Mouse (Mus musculus): Measurements from ENCODE around the gene Specc1l. TPM values are rescaled to one million over a fixed set of nuclear protein-coding genes. Genes with fewer than 3 reads are reported as not detected.
A peak's percentile ranks its signal among the peaks of the same experiment; 100 is the strongest.

Gene Specc1l
- polyA plus RNA-seq, 1 experiment from 2014 or later, result 13.3 TPM

DNA sequence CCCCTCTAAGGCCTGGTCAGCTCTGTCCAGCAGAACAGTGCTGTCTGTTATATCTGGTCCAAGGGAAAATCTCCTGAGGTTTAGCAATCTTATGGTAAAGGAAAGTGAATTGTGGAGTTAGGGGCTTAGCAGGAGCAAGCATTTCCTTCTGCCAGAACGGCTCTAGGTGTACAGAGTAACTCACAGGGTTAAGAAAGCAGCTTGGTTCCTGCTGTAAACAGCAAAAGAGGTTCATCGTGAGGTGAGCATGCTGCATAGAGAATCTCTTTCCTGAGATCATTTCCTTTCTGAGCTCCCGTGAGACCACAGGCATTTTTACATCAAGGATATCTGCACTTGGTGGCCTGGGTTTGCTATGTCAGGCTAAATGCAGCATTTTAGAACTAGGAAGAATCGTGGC is 83.1 kb downstream of the Specc1l start:
- DNase-seq (ENCODE audit: low spot score) (no peak), ATAC-seq (replicated peaks; ENCODE audit: low FRiP score) (no peak)
- no peaks in the 10 kb centered on the region for H3K4me1 ChIP-seq (replicated peaks; ENCODE audit: control insufficient read depth, insufficient read depth, low read length)
- 65% methylated on average over 4 of the region's 4 CpGs for WGBS
- no peak overlapping the region for H3K4me3 ChIP-seq (ENCODE audit: low read depth, low read length)
- H3K9me3 ChIP-seq (ENCODE audit: control insufficient read depth, low read length), result no peaks in the 10 kb centered on the region
- H3K36me3 ChIP-seq (ENCODE audit: control insufficient read depth, insufficient read depth, low read length), result no peaks in the 10 kb centered on the region
- no peak overlapping the region for H3K4me2 ChIP-seq
- no peaks in the 10 kb centered on the region for H3K27me3 ChIP-seq (replicated peaks; ENCODE audit: control insufficient read depth, insufficient read depth, low read length)
- H3K27ac ChIP-seq (ENCODE audit: low read depth, low read length), result no peak overlapping the region
- no peak overlapping the region for H3K9ac ChIP-seq (ENCODE audit: low read depth, low read length)

DNA sequence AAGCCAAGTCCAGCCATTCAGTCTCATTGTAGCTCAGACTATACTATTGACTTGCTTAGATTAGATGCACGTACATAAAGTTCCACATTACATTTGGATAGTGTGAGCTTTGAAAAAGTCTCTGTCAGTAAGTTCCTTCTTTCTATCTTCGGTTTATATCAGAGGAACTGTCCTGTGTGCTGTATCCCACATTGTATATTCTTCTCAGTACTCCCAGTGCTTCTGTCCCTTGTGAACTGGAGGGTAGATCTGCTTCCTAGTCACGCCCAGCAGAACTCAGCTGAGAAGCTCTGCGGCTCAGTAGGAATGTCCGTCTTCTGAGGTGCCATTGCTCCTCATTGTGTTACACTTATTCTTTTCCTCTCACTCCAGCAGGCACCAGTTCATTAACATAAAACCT is 86.7 kb downstream of the Specc1l start:
- 83% methylated on average over 5 of the region's 5 CpGs for WGBS
- H3K4me1 ChIP-seq (replicated peaks; ENCODE audit: control insufficient read depth, insufficient read depth, low read length), result peaks cover 23% of the 10 kb centered on the region
- H3K4me3 ChIP-seq (ENCODE audit: low read depth, low read length), result no peak overlapping the region
- DNase-seq (ENCODE audit: low spot score) (no peak), ATAC-seq (replicated peaks; ENCODE audit: low FRiP score) (no peak)
- H3K27me3 ChIP-seq (replicated peaks; ENCODE audit: control insufficient read depth, insufficient read depth, low read length), result no peaks in the 10 kb centered on the region
- no peak overlapping the region for H3K4me2 ChIP-seq
- no peak overlapping the region for H3K9ac ChIP-seq (ENCODE audit: low read depth, low read length)
- H3K27ac ChIP-seq (ENCODE audit: low read depth, low read length), result no peak overlapping the region
- H3K9me3 ChIP-seq (ENCODE audit: control insufficient read depth, low read length), result no peaks in the 10 kb centered on the region
- no peaks in the 10 kb centered on the region for H3K36me3 ChIP-seq (ENCODE audit: control insufficient read depth, insufficient read depth, low read length)

DNA sequence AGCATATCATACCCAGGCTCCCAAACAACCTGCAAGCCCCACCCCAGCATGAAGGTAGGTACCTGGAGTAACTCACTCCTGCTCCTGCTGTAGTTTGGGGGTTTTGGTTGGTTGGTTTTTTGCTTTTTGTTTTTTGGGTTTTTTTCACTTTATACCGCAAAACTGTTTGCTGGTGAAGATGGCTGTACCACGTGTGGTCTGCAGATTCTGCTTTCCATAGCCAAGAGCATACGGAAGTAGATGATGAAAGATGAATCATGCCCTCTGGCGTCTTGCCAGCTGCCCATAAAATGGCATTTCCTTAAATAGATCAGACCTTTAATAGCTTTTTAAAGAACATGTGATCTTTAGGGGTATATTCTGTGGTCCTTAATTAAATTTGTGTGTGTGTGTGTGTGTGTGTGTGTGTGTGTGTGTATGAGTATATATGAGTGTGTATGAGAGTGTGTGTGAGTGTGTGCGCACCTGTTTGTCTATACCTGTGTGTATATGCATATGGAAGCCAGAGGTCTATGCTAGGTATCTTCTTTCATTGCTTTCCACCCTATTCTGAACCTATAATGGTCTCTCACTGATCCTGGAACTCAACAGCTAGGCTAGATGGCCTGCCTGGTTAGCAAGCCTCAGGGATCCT is 88.0 kb downstream of the Specc1l start:
- ATAC-seq (replicated peaks; ENCODE audit: low FRiP score) (no peak), DNase-seq (ENCODE audit: low spot score) (no peak)
- no peaks in the 10 kb centered on the region for H3K27me3 ChIP-seq (replicated peaks; ENCODE audit: control insufficient read depth, insufficient read depth, low read length)
- H3K27ac ChIP-seq (ENCODE audit: low read depth, low read length), result no peak overlapping the region
- H3K4me2 ChIP-seq, result no peak overlapping the region
- no peak overlapping the region for H3K9ac ChIP-seq (ENCODE audit: low read depth, low read length)
- 78% methylated on average over 5 of the region's 5 CpGs for WGBS
- H3K9me3 ChIP-seq (ENCODE audit: control insufficient read depth, low read length), result no peaks in the 10 kb centered on the region
- peaks cover 36% of the 10 kb centered on the region for H3K4me1 ChIP-seq (replicated peaks; ENCODE audit: control insufficient read depth, insufficient read depth, low read length)
- H3K36me3 ChIP-seq (ENCODE audit: control insufficient read depth, insufficient read depth, low read length), result no peaks in the 10 kb centered on the region
- H3K4me3 ChIP-seq (ENCODE audit: low read depth, low read length), result no peak overlapping the region

DNA sequence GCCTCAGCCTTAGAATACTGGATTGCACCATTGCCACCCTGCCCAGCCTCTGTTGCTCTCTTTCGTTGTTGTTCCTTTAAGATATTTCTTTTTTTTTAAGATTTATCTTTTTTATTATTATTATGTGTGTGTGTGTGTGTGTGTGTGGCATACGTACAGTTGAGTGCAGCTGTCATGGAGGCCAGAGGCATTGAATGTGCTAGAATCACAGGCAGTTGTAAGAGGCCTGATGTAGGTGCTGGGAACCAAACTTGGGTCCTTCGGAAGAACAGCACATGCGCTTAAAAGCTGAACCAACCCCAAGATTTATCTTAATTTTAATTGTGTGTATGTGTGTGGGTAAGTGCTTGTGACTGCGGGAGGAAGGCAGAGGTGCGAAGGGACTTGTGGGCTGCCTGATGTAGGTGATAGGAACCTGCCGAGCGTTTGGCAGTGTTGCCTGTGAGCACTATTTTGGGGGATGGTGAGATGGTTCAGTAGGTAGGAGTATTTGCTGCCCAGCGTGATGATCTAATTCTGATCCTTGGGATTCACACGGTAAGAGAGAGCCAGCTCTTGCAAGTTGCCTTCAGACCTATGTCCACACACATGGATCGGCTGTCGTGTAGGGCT is 89.4 kb downstream of the Specc1l start:
- H3K36me3 ChIP-seq (ENCODE audit: control insufficient read depth, insufficient read depth, low read length), result no peaks in the 10 kb centered on the region
- peaks cover 39% of the 10 kb centered on the region for H3K4me1 ChIP-seq (replicated peaks; ENCODE audit: control insufficient read depth, insufficient read depth, low read length)
- no peaks in the 10 kb centered on the region for H3K27me3 ChIP-seq (replicated peaks; ENCODE audit: control insufficient read depth, insufficient read depth, low read length)
- peak; percentile 25 for DNase-seq (ENCODE audit: low spot score)
- no peaks in the 10 kb centered on the region for H3K9me3 ChIP-seq (ENCODE audit: control insufficient read depth, low read length)
- H3K4me3 ChIP-seq (ENCODE audit: low read depth, low read length), result no peak overlapping the region
- ATAC-seq (replicated peaks; ENCODE audit: low FRiP score), result 0 out of 2 replicates have a peak, but pooled peaks have one; percentile 9
- WGBS, result 58% methylated on average over 12 of the region's 12 CpGs
- peak overlapping the region; percentile 38; the same call in 1 of the 2 replicates for H3K9ac ChIP-seq (ENCODE audit: low read depth, low read length)
- peak overlapping the region; percentile 69 for H3K27ac ChIP-seq (ENCODE audit: low read depth, low read length)
- peak overlapping the region; percentile 31; the same call in 1 of the 2 replicates for H3K4me2 ChIP-seq

DNA sequence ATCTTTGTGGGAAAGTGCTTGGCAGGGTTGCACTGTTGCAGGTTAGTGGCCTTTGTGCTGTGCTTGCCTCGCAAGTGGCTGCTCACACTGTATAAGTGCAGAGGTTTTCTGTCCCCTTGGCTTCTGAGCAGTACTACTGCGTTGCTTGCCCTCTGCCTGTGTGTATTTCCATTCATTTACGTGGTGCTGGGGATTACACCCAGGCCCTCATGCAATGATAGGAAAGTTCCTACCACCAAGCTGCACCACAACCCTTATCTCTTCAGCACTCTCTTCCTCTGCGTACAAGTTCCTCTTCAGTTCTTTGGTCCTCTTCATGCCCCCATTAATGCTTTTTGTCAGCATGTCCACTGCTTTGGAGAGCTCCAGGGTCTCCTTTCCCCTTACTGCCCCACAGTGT is 90.1 kb downstream of the Specc1l start:
- Histone ChIP-seq H3K4me3 (ENCODE audit: low read depth, low read length) (no peak overlapping the region), H3K27me3 (replicated peaks; ENCODE audit: control insufficient read depth, insufficient read depth, low read length) (no peaks in the 10 kb centered on the region), H3K9me3 (ENCODE audit: control insufficient read depth, low read length) (no peaks in the 10 kb centered on the region), H3K4me2 (peak overlapping the region; percentile 31; the same call in 1 of the 2 replicates), H3K36me3 (ENCODE audit: control insufficient read depth, insufficient read depth, low read length) (no peaks in the 10 kb centered on the region), H3K9ac (ENCODE audit: low read depth, low read length) (peak overlapping the region; percentile 38; the same call in 1 of the 2 replicates), H3K4me1 (replicated peaks; ENCODE audit: control insufficient read depth, insufficient read depth, low read length) (peaks cover 44% of the 10 kb centered on the region), H3K27ac (ENCODE audit: low read depth, low read length) (peak overlapping the region; percentile 69)
- 44% methylated on average over 4 of the region's 4 CpGs for WGBS
- ATAC-seq (replicated peaks; ENCODE audit: low FRiP score), result peak; percentile 89
- peak; percentile 40 for DNase-seq (ENCODE audit: low spot score)

DNA sequence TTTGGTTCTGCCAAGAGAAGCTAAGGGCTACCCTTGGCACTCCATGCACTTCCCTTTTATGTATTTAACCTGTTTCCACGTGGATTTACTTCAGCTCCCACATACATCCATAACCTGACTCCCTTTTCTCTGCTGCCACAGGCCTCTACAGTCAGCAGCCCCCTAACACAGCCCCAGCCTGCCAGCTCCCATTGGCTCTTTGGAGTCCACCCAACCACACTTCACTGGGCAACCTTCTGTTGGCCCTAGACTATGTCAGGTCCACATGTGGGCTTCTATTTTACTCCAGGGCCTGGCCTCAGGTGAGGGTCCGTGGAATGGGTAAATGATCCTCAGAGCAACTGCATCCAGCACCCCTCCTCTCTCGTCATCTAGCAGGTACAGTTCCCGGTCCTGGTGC is 90.7 kb downstream of the Specc1l start:
- peak overlapping the region; percentile 42; the same call in 1 of the 2 replicates for H3K9ac ChIP-seq (ENCODE audit: low read depth, low read length)
- no peaks in the 10 kb centered on the region for H3K36me3 ChIP-seq (ENCODE audit: control insufficient read depth, insufficient read depth, low read length)
- H3K4me3 ChIP-seq (ENCODE audit: low read depth, low read length), result no peak overlapping the region
- H3K27ac ChIP-seq (ENCODE audit: low read depth, low read length), result peak overlapping the region; percentile 67
- ATAC-seq (replicated peaks; ENCODE audit: low FRiP score), result no peak
- DNase-seq (ENCODE audit: low spot score), result no peak
- WGBS, result 68% methylated on average over 4 of the region's 4 CpGs
- no peaks in the 10 kb centered on the region for H3K27me3 ChIP-seq (replicated peaks; ENCODE audit: control insufficient read depth, insufficient read depth, low read length)
- H3K9me3 ChIP-seq (ENCODE audit: control insufficient read depth, low read length), result no peaks in the 10 kb centered on the region
- no peak overlapping the region; the same call in 1 of the 2 replicates for H3K4me2 ChIP-seq
- H3K4me1 ChIP-seq (replicated peaks; ENCODE audit: control insufficient read depth, insufficient read depth, low read length), result peaks cover 45% of the 10 kb centered on the region

DNA sequence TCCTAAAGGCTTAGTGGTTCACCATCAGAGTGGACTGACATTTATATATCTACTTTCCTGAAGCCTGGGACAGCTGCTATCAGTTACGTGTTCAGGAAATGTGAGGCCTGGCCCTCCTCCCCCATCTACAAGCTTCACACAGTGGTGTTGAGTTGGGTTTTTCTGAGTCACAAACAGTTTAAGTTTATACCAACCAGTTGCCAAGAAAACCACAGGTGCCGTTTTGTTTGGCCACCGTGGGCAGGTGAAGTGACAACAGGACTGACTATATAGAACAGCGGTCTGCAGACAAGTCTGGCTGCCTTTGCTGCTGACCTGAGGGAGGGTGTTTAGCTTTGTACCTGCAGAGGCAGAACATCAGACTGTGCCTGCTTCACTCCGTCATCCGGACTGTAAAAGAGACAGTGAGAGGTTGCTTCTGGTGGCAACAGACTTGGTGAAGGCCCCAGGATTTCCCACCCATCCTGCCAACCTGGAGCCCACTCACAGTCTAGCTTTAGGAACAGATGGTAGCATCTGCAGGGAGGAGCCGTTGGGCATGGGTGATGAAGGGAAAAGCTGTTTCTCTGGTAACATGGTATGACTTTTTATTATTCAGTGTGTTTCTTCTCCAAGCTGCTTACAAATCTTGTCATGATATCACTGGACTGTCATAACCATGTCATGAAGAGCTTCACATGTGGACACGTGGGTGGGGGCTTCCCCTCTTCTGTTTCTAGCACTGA is 91.6 kb downstream of the Specc1l start:
- Histone ChIP-seq H3K4me3 (ENCODE audit: low read depth, low read length) (no peak overlapping the region), H3K27me3 (replicated peaks; ENCODE audit: control insufficient read depth, insufficient read depth, low read length) (no peaks in the 10 kb centered on the region), H3K36me3 (ENCODE audit: control insufficient read depth, insufficient read depth, low read length) (peaks cover 3% of the 10 kb centered on the region; the same call in 1 of the 2 replicates), H3K4me2 (no peak overlapping the region), H3K9me3 (ENCODE audit: control insufficient read depth, low read length) (no peaks in the 10 kb centered on the region), H3K27ac (ENCODE audit: low read depth, low read length) (peak overlapping the region; percentile 65), H3K9ac (ENCODE audit: low read depth, low read length) (no peak overlapping the region), H3K4me1 (replicated peaks; ENCODE audit: control insufficient read depth, insufficient read depth, low read length) (peaks cover 45% of the 10 kb centered on the region)
- ATAC-seq (replicated peaks; ENCODE audit: low FRiP score), result no peak
- no peak for DNase-seq (ENCODE audit: low spot score)
- WGBS, result 53% methylated on average over 8 of the region's 8 CpGs

DNA sequence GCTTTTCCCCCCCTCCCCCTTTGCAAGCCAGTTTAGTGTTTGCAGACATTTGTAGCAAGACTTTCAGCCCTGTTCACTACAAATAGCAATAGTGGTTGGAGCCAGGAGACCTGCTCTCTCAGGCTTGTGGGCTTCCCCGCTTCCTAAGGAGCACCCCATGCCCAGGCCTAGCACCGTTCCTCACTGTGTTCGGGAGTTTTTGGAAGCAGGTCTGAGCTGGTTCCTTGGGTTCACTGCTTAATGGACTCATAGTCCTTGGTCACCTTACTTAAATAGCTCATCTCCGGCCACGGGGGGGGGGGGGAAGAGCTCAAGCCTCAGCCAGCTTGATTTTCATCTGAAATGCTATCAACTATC is 92.2 kb downstream of the Specc1l start:
- ATAC-seq (replicated peaks; ENCODE audit: low FRiP score), result no peak
- Histone ChIP-seq H3K27me3 (replicated peaks; ENCODE audit: control insufficient read depth, insufficient read depth, low read length) (no peaks in the 10 kb centered on the region), H3K36me3 (ENCODE audit: control insufficient read depth, insufficient read depth, low read length) (peaks cover 7% of the 10 kb centered on the region; the same call in 1 of the 2 replicates), H3K9me3 (ENCODE audit: control insufficient read depth, low read length) (no peaks in the 10 kb centered on the region), H3K4me3 (ENCODE audit: low read depth, low read length) (no peak overlapping the region), H3K4me1 (replicated peaks; ENCODE audit: control insufficient read depth, insufficient read depth, low read length) (peaks cover 45% of the 10 kb centered on the region), H3K27ac (ENCODE audit: low read depth, low read length) (peak overlapping the region; percentile 65), H3K9ac (ENCODE audit: low read depth, low read length) (no peak overlapping the region), H3K4me2 (no peak overlapping the region)
- 70% methylated on average over 5 of the region's 5 CpGs for WGBS
- no peak for DNase-seq (ENCODE audit: low spot score)

All from liver, embryonic 11.5 days (tissue).